Mouse (Mus musculus): ENCODE results near the gene Dexi. TPM values are rescaled to one million over a fixed set of nuclear protein-coding genes. Genes with fewer than 3 reads are reported as not detected.

Dexi gene
- total and polyA plus RNA-seq, 3 experiments, result 9.3 to 17.8 TPM; not detected in 1

GRCm38 (mm10) chr16:10520908-10521614, 21.8 kb downstream of the Dexi start:
- H3K79me2 ChIP-seq (ENCODE audit: control insufficient read depth, insufficient read depth, low read length, poor library complexity), result no peaks in the 10 kb centered on the region
- H3K27me3 ChIP-seq (ENCODE audit: control insufficient read depth in 1 of 2, insufficient read depth in 2 of 2, low read length in 2 of 2), result peaks cover 0 to 4% of the 10 kb centered on the region in 2 experiments; a peak in 1 of 4 replicates
- no peaks in the 10 kb centered on the region for H3K36me3 ChIP-seq (ENCODE audit: control insufficient read depth in 1 of 2, insufficient read depth in 2 of 2, low read length in 2 of 2)
- H3K4me1 ChIP-seq (ENCODE audit: control insufficient read depth in 1 of 2, insufficient read depth in 2 of 2, low read length in 2 of 2), result 0 out of 4 replicates have a peak, but pooled peaks cover 0 to 5% of the 10 kb centered on the region in 2 experiments
- no peak overlapping the region for H3K9ac ChIP-seq (ENCODE audit: control insufficient read depth, low read depth, low read length, poor library complexity, severe bottlenecking)
- H3K4me3 ChIP-seq (ENCODE audit: control insufficient read depth in 1 of 2, insufficient read depth in 1 of 2, low read depth in 2 of 2, low read length in 2 of 2), result no peak overlapping the region
- H3K27ac ChIP-seq (ENCODE audit: control insufficient read depth, low read depth, low read length), result no peak overlapping the region
- TF ChIP-seq SMC3 (IDR thresholded peaks at IDR 0.05; ENCODE audit: low read depth, low read length), result peak; percentile 74
- no peak for TF ChIP-seq NELFE (IDR thresholded peaks at IDR 0.05; ENCODE audit: low read depth, low read length)
- TF ChIP-seq RAD21 (IDR thresholded peaks at IDR 0.05; ENCODE audit: low read depth, low read length), result peak; percentile 66
- peak; percentile 25; the same call in 1 of the 2 replicates for TF ChIP-seq ZC3H11A (IDR thresholded peaks at IDR 0.05; ENCODE audit: low read depth, low read length)
- no peak for TF ChIP-seq UBTF (IDR thresholded peaks at IDR 0.05; ENCODE audit: borderline replicate concordance, insufficient read depth, low read depth, low read length)
- peak; percentile 68 to 77 (median 73) for TF ChIP-seq CTCF (IDR thresholded peaks at IDR 0.05 in 2 of 3, conservative IDR thresholded peaks at IDR 0.05 in 1 of 3; ENCODE audit: control insufficient read depth in 1 of 3, insufficient read depth in 1 of 3, low read depth in 2 of 3, low read length in 3 of 3, poor library complexity in 1 of 3, severe bottlenecking in 1 of 3)
- peak; percentile 76 for DNase-seq (ENCODE audit: low read depth, low spot score)
- H3K9me3 ChIP-seq (replicated peaks; ENCODE audit: insufficient read depth, low read length), result no peaks in the 10 kb centered on the region

- no peaks in the 10 kb centered on the region for H3K9me3 ChIP-seq (replicated peaks; ENCODE audit: insufficient read depth, low read length)
- no peak overlapping the region for H3K27ac ChIP-seq (ENCODE audit: control insufficient read depth, low read depth, low read length)
- H3K4me1 ChIP-seq (ENCODE audit: control insufficient read depth in 1 of 2, insufficient read depth in 2 of 2, low read length in 2 of 2), result no peaks in the 10 kb centered on the region
- H3K36me3 ChIP-seq (ENCODE audit: control insufficient read depth in 1 of 2, insufficient read depth in 2 of 2, low read length in 2 of 2), result no peaks in the 10 kb centered on the region
- no peak for DNase-seq (ENCODE audit: low read depth, low spot score)
- no peak overlapping the region for H3K9ac ChIP-seq (ENCODE audit: control insufficient read depth, low read depth, low read length, poor library complexity, severe bottlenecking)
- peaks cover 0 to 4% of the 10 kb centered on the region in 2 experiments; a peak in 1 of 4 replicates for H3K27me3 ChIP-seq (ENCODE audit: control insufficient read depth in 1 of 2, insufficient read depth in 2 of 2, low read length in 2 of 2)
- H3K79me2 ChIP-seq (ENCODE audit: control insufficient read depth, insufficient read depth, low read length, poor library complexity), result no peaks in the 10 kb centered on the region
- H3K4me3 ChIP-seq (ENCODE audit: control insufficient read depth in 1 of 2, insufficient read depth in 1 of 2, low read depth in 2 of 2, low read length in 2 of 2), result no peak overlapping the region
- TF ChIP-seq NRF1 (IDR thresholded peaks at IDR 0.05; ENCODE audit: insufficient read depth, low read depth, low read length, poor library complexity, severe bottlenecking) (no peak), CTCF (IDR thresholded peaks at IDR 0.05 in 2 of 3, conservative IDR thresholded peaks at IDR 0.05 in 1 of 3; ENCODE audit: control insufficient read depth in 1 of 3, insufficient read depth in 1 of 3, low read depth in 2 of 3, low read length in 3 of 3, poor library complexity in 1 of 3, severe bottlenecking in 1 of 3) (peak in 1 of 3 experiments; percentile 21; a peak in 2 of 6 replicates)
Measured at GRCm38 (mm10) chr16:10518030-10518429, 24.8 kb downstream of the Dexi start.

- H3K36me3 ChIP-seq (ENCODE audit: control insufficient read depth in 1 of 2, insufficient read depth in 2 of 2, low read length in 2 of 2), result no peaks in the 10 kb centered on the region
- H3K9ac ChIP-seq (ENCODE audit: control insufficient read depth, low read depth, low read length, poor library complexity, severe bottlenecking), result no peak overlapping the region
- H3K4me1 ChIP-seq (ENCODE audit: control insufficient read depth in 1 of 2, insufficient read depth in 2 of 2, low read length in 2 of 2), result no peaks in the 10 kb centered on the region
- no peak for DNase-seq (ENCODE audit: low read depth, low spot score)
- TF ChIP-seq SIN3A (IDR thresholded peaks at IDR 0.05; ENCODE audit: low read length) (no peak), ELF1 (IDR thresholded peaks at IDR 0.05; ENCODE audit: low read depth, low read length) (no peak), USF1 (IDR thresholded peaks at IDR 0.05; ENCODE audit: low read depth, low read length) (no peak), BHLHE40 (IDR thresholded peaks at IDR 0.05; ENCODE audit: borderline replicate concordance, low read depth, low read length) (no peak), ZNF384 (IDR thresholded peaks at IDR 0.05; ENCODE audit: low read depth, low read length) (no peak), UBTF (IDR thresholded peaks at IDR 0.05; ENCODE audit: borderline replicate concordance, insufficient read depth, low read depth, low read length) (no peak), GATA1 (IDR thresholded peaks at IDR 0.05; ENCODE audit: low read depth, low read length) (no peak), POLR2A (IDR thresholded peaks at IDR 0.05; ENCODE audit: control insufficient read depth in 1 of 2, insufficient read depth in 1 of 2, low read depth in 1 of 2, low read length in 2 of 2, poor library complexity in 1 of 2) (no peak)
- H3K79me2 ChIP-seq (ENCODE audit: control insufficient read depth, insufficient read depth, low read length, poor library complexity), result no peaks in the 10 kb centered on the region
- no peak overlapping the region for H3K4me3 ChIP-seq (ENCODE audit: control insufficient read depth in 1 of 2, insufficient read depth in 1 of 2, low read depth in 2 of 2, low read length in 2 of 2)
- peaks cover 0 to 4% of the 10 kb centered on the region in 2 experiments; a peak in 1 of 4 replicates for H3K27me3 ChIP-seq (ENCODE audit: control insufficient read depth in 1 of 2, insufficient read depth in 2 of 2, low read length in 2 of 2)
- no peak overlapping the region for H3K27ac ChIP-seq (ENCODE audit: control insufficient read depth, low read depth, low read length)
- no peaks in the 10 kb centered on the region for H3K9me3 ChIP-seq (replicated peaks; ENCODE audit: insufficient read depth, low read length)
Measured at GRCm38 (mm10) chr16:10515953-10516572, 26.8 kb downstream of the Dexi start.
